Mouse (Mus musculus): ENCODE data around the gene AC161166.1.
A peak's percentile ranks its signal among the peaks of the same experiment; 100 is the strongest.

AC161166.1 gene

GRCm38 (mm10) chr7:24461376-24462051 lies 50.7 kb downstream of the AC161166.1 start:
- DNase-seq (ENCODE audit: low read depth): peak; percentile 51

Measured in induced T-regulatory cell, adult 2 months (primary cell).